Mouse (Mus musculus): ENCODE measurements around the gene Cdkn1b. TPM values are rescaled to one million over a fixed set of nuclear protein-coding genes. Genes with fewer than 3 reads are reported as not detected.

Gene Cdkn1b
- polyA plus RNA-seq, 1 experiment from 2014 or later = 12.0 TPM

GRCm38 (mm10) chr6:134929926-134930325 lies 9.7 kb downstream of the Cdkn1b start:
- H3K4me1 ChIP-seq (ENCODE audit: insufficient read depth) = peaks cover 12% of the 10 kb centered on the region
- 34% methylated on average over 4 of the region's 4 CpGs for WGBS
- H3K4me2 ChIP-seq = peak overlapping the region; percentile 97
- no peaks in the 10 kb centered on the region for H3K9me3 ChIP-seq (ENCODE audit: low read depth, low read length)
- H3K36me3 ChIP-seq (ENCODE audit: insufficient read depth) = no peaks in the 10 kb centered on the region
- H3K27ac ChIP-seq (ENCODE audit: low read depth) = peak overlapping the region; percentile 54
- no peaks in the 10 kb centered on the region for H3K27me3 ChIP-seq (ENCODE audit: insufficient read depth, low read length)
- TF ChIP-seq CTCF (IDR thresholded peaks at IDR 0.05; ENCODE audit: low read depth) = no peak
- peak overlapping the region; percentile 89 for H3K9ac ChIP-seq
- H3K4me3 ChIP-seq (ENCODE audit: low read depth, low read length) = peak overlapping the region; percentile 58
- ATAC-seq (ENCODE audit: insufficient read depth) (no peak), DNase-seq (no peak)

- peak overlapping the region; percentile 97 for H3K4me2 ChIP-seq
- ATAC-seq (ENCODE audit: insufficient read depth) (no peak), DNase-seq (no peak)
- H3K4me1 ChIP-seq (ENCODE audit: insufficient read depth) = peaks cover 12% of the 10 kb centered on the region
- H3K27ac ChIP-seq (ENCODE audit: low read depth) = no peak overlapping the region
- H3K9ac ChIP-seq = peak overlapping the region; percentile 89
- no peaks in the 10 kb centered on the region for H3K27me3 ChIP-seq (ENCODE audit: insufficient read depth, low read length)
- 74% methylated on average over 7 of the region's 7 CpGs for WGBS
- TF ChIP-seq CTCF (IDR thresholded peaks at IDR 0.05; ENCODE audit: low read depth) = no peak
- H3K36me3 ChIP-seq (ENCODE audit: insufficient read depth) = no peaks in the 10 kb centered on the region
- peak overlapping the region; percentile 58 for H3K4me3 ChIP-seq (ENCODE audit: low read depth, low read length)
- no peaks in the 10 kb centered on the region for H3K9me3 ChIP-seq (ENCODE audit: low read depth, low read length)
These were observed 10.2 kb downstream of the Cdkn1b start for GRCm38 (mm10) chr6:134930383-134930782.

GRCm38 (mm10) chr6:134931146-134931545 lies 10.9 kb downstream of the Cdkn1b start:
- no peak for DNase-seq
- no peak for TF ChIP-seq CTCF (IDR thresholded peaks at IDR 0.05; ENCODE audit: low read depth)
- 81% methylated on average over 3 of the region's 3 CpGs for WGBS
- H3K4me3 ChIP-seq (ENCODE audit: low read depth, low read length) = no peak overlapping the region
- H3K27me3 ChIP-seq (ENCODE audit: insufficient read depth, low read length) = no peaks in the 10 kb centered on the region
- H3K4me2 ChIP-seq = peak overlapping the region; percentile 97
- ATAC-seq (ENCODE audit: insufficient read depth) = no peak
- peaks cover 12% of the 10 kb centered on the region for H3K4me1 ChIP-seq (ENCODE audit: insufficient read depth)
- H3K9me3 ChIP-seq (ENCODE audit: low read depth, low read length) = no peaks in the 10 kb centered on the region
- no peaks in the 10 kb centered on the region for H3K36me3 ChIP-seq (ENCODE audit: insufficient read depth)
- H3K9ac ChIP-seq = no peak overlapping the region
- no peak overlapping the region for H3K27ac ChIP-seq (ENCODE audit: low read depth)

- Histone ChIP-seq H3K4me1 (ENCODE audit: insufficient read depth) (peaks cover 12% of the 10 kb centered on the region), H3K9ac (no peak overlapping the region), H3K9me3 (ENCODE audit: low read depth, low read length) (no peaks in the 10 kb centered on the region), H3K27me3 (ENCODE audit: insufficient read depth, low read length) (no peaks in the 10 kb centered on the region), H3K36me3 (ENCODE audit: insufficient read depth) (0 out of 2 replicates have a peak, but pooled peaks cover 2% of the 10 kb centered on the region), H3K27ac (ENCODE audit: low read depth) (no peak overlapping the region), H3K4me2 (peak overlapping the region; percentile 34; the same call in 1 of the 2 replicates), H3K4me3 (ENCODE audit: low read depth, low read length) (no peak overlapping the region)
- 51% methylated on average over 12 of the region's 12 CpGs for WGBS
- DNase-seq = no peak
- TF ChIP-seq CTCF (IDR thresholded peaks at IDR 0.05; ENCODE audit: low read depth) = no peak
- ATAC-seq (ENCODE audit: insufficient read depth) = no peak
These were observed 12.4 kb downstream of the Cdkn1b start for GRCm38 (mm10) chr6:134932486-134933206.

GRCm38 (mm10) chr6:134933207-134933558 lies 13.0 kb downstream of the Cdkn1b start:
- 71% methylated on average over 2 of the region's 2 CpGs for WGBS
- Histone ChIP-seq H3K36me3 (ENCODE audit: insufficient read depth) (0 out of 2 replicates have a peak, but pooled peaks cover 2% of the 10 kb centered on the region), H3K9me3 (ENCODE audit: low read depth, low read length) (no peaks in the 10 kb centered on the region), H3K27me3 (ENCODE audit: insufficient read depth, low read length) (no peaks in the 10 kb centered on the region), H3K9ac (no peak overlapping the region), H3K4me2 (no peak overlapping the region), H3K27ac (ENCODE audit: low read depth) (no peak overlapping the region), H3K4me1 (ENCODE audit: insufficient read depth) (peaks cover 12% of the 10 kb centered on the region), H3K4me3 (ENCODE audit: low read depth, low read length) (no peak overlapping the region)
- ATAC-seq (ENCODE audit: insufficient read depth) (no peak), DNase-seq (no peak)
- no peak for TF ChIP-seq CTCF (IDR thresholded peaks at IDR 0.05; ENCODE audit: low read depth)

GRCm38 (mm10) chr6:134934305-134934704 lies 14.1 kb downstream of the Cdkn1b start:
- 0 out of 2 replicates have a peak, but pooled peaks cover 2% of the 10 kb centered on the region for H3K36me3 ChIP-seq (ENCODE audit: insufficient read depth)
- no peaks in the 10 kb centered on the region for H3K9me3 ChIP-seq (ENCODE audit: low read depth, low read length)
- H3K4me1 ChIP-seq (ENCODE audit: insufficient read depth) = peaks cover 12% of the 10 kb centered on the region
- H3K27me3 ChIP-seq (ENCODE audit: insufficient read depth, low read length) = no peaks in the 10 kb centered on the region
- no peak overlapping the region for H3K4me2 ChIP-seq
- ATAC-seq (ENCODE audit: insufficient read depth) = no peak
- 86% methylated on average over 5 of the region's 5 CpGs for WGBS
- H3K9ac ChIP-seq = no peak overlapping the region
- DNase-seq = no peak
- TF ChIP-seq CTCF (IDR thresholded peaks at IDR 0.05; ENCODE audit: low read depth) = no peak
- H3K4me3 ChIP-seq (ENCODE audit: low read depth, low read length) = no peak overlapping the region
- H3K27ac ChIP-seq (ENCODE audit: low read depth) = no peak overlapping the region

- no peaks in the 10 kb centered on the region for H3K9me3 ChIP-seq (ENCODE audit: low read depth, low read length)
- TF ChIP-seq CTCF (IDR thresholded peaks at IDR 0.05; ENCODE audit: low read depth) = no peak
- peaks cover 12% of the 10 kb centered on the region for H3K36me3 ChIP-seq (ENCODE audit: insufficient read depth)
- H3K4me1 ChIP-seq (ENCODE audit: insufficient read depth) = no peaks in the 10 kb centered on the region
- no peaks in the 10 kb centered on the region for H3K27me3 ChIP-seq (ENCODE audit: insufficient read depth, low read length)
- H3K27ac ChIP-seq (ENCODE audit: low read depth) = no peak overlapping the region
- no peak for DNase-seq
- whole genome bisulfite sequencing = 71% methylated on average over 4 of the region's 4 CpGs
- no peak overlapping the region for H3K4me3 ChIP-seq (ENCODE audit: low read depth, low read length)
- H3K9ac ChIP-seq = no peak overlapping the region
- H3K4me2 ChIP-seq = no peak overlapping the region
- ATAC-seq (ENCODE audit: insufficient read depth) = no peak
These were observed 19.6 kb downstream of the Cdkn1b start for GRCm38 (mm10) chr6:134939781-134940180.
